Mouse (Mus musculus) olfactory bulb, adult 2 months (tissue): Measurements from ENCODE around the gene Vmn1r188. TPM values are rescaled to one million over a fixed set of nuclear protein-coding genes. Genes with fewer than 3 reads are reported as not detected.
"Not testable (repeated sequence)": the region's sequence is repeated elsewhere in the genome, so short reads cannot be mapped to it uniquely, and the experiment has no call there.

Source experiments
- H3K27ac ChIP-seq: fragments of 200-500 bp; 2 replicates; pipeline ENCODE4 v1.5.1; 2012; ENCODE audit warnings: low read depth, low read length; ENCODE audit not compliant: insufficient read depth
- H3K4me1 ChIP-seq: fragments of 200-500 bp; 2 replicates; pipeline ENCODE4 v1.6.1; 2012; ENCODE audit warnings: low read length; ENCODE audit not compliant: control insufficient read depth, insufficient read depth
- H3K4me3 ChIP-seq: fragments of 200-500 bp; 2 replicates; pipeline ENCODE4 v1.5.1; 2012; ENCODE audit warnings: mild to moderate bottlenecking, low read depth, low read length, moderate library complexity; ENCODE audit not compliant: insufficient read depth
- CTCF ChIP-seq: fragments of 200-500 bp; IDR thresholded peaks from 2 replicates; pipeline ENCODE4 v1.5.1; 2012; ENCODE audit warnings: low read depth, mild to moderate bottlenecking, low read length, moderate library complexity; ENCODE audit not compliant: insufficient read depth
- POLR2A ChIP-seq: fragments of 200-500 bp; IDR thresholded peaks from 2 replicates; pipeline ENCODE4 v1.6.1; 2012; ENCODE audit warnings: mild to moderate bottlenecking, low read depth, low read length, moderate library complexity; ENCODE audit not compliant: insufficient read depth
- WGBS: fragments of 180-500 bp; shearing (Covaris S2); methylation state at CpG from one replicate; pipeline ENCODE4 v1.1.7; 2018; 5-methylcytosine and 5-hydroxymethylcytosine counted together
- polyA plus RNA-seq: library from polyadenylated mRNA; stranded (reverse); fragments of >200 nt; gene quantifications from 2 replicates; pipeline ENCODE4 v1.2.4, GENCODE M21; 2012; ENCODE audit warnings: low replicate concordance; ENCODE audit not compliant: missing spikeins, insufficient read depth, insufficient read length

Gene Vmn1r188
- polyA plus RNA-seq, 1 experiment: not detected

- peak overlapping the region; percentile 42 for H3K27ac ChIP-seq
- no peaks in the 10 kb centered on the region; the same call in 1 of the 2 replicates for H3K4me1 ChIP-seq
- no peak for TF ChIP-seq POLR2A
- TF ChIP-seq CTCF: no peak
- peak overlapping the region; percentile 50 for H3K4me3 ChIP-seq
- under 1% methylated on average over 24 of the region's 24 CpGs for WGBS
These were observed 43.6 kb upstream of the Vmn1r188 start for GRCm38 (mm10) chr13:22040464-22041141.

- 0% methylated on average over 24 of the region's 27 CpGs for WGBS
- not testable (repeated sequence) for H3K4me1 ChIP-seq
- H3K27ac ChIP-seq: peak within 1 kb of the TSS; percentile 42
- peak within 1 kb of the TSS; percentile 50 for H3K4me3 ChIP-seq
- peak; percentile 87 for TF ChIP-seq POLR2A
These were observed 43.1 kb upstream of the Vmn1r188 start, which contains the start of gene Hist1h4i for GRCm38 (mm10) chr13:22041142-22041536. Hist1h4i (minus strand) TSS chr13:22041362.

GRCm38 (mm10) chr13:22041651-22042567 lies 42.3 kb upstream of the Vmn1r188 start:
- H3K4me1 ChIP-seq: no peaks in the 10 kb centered on the region; the same call in 1 of the 2 replicates
- 2% methylated on average over 13 of the region's 13 CpGs for WGBS
- peak overlapping the region; percentile 20; the same call in 1 of the 2 replicates for H3K4me3 ChIP-seq
- no peak for TF ChIP-seq CTCF
- no peak for TF ChIP-seq POLR2A
- H3K27ac ChIP-seq: no peak overlapping the region

- not testable (repeated sequence) for H3K4me1 ChIP-seq
- Histone ChIP-seq H3K27ac (peak within 1 kb of the TSS; percentile 47; the same call in 1 of the 2 replicates), H3K4me3 (peak within 1 kb of the TSS; percentile 71)
- TF ChIP-seq POLR2A: peak; percentile 66; the same call in 1 of the 2 replicates
- 1% methylated on average over 55 of the region's 80 CpGs for WGBS
These were observed 41.4 kb upstream of the Vmn1r188 start, which contains the start of the genes Hist1h2ag and Hist1h2bj for GRCm38 (mm10) chr13:22042568-22043502. Hist1h2ag (minus strand) TSS chr13:22042944. Hist1h2bj (plus strand) TSS chr13:22043214.

DNA sequence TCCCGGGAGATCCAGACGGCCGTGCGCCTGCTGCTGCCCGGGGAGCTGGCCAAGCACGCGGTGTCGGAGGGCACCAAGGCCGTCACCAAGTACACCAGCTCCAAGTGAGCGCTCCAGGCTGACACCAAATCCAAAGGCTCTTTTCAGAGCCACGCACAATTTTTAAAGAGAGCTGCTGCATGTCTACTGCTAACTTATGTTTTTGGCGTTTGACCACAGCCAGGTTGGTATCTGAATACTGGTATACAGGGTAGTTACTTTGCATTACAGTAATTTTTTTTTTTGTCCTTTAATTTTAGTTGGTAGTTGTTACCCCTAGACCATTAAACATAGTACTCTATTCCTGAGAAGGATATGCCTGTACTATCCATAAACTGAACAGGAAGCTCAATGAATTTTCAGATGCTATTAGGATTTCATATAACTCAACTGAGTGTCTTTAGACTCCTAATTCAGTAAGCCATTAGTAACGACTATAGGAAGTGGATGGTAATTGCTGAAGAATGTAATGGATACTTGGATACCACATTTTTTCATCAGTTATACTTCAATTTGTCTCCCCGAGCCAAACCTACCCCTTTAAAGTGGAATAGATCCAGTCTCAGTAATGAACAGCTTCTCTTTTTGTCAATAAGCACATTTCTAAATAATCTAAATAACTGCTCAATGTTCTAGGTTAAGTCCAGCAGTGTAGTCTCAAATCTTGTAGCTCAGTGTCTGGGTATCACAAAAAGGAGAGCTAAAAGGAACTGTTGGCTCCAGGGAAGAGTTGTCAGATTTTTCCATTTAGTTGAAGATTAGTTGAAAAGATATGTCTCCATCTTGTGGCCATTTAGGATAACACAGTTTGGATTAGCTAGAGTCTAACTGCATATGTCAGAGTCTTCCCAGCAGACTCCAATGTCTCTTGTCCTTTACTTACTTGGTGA lies 40.5 kb upstream of the Vmn1r188 start:
- Histone ChIP-seq H3K4me3 (peak overlapping the region; percentile 71), H3K27ac (no peak overlapping the region), H3K4me1 (no peaks in the 10 kb centered on the region; the same call in 1 of the 2 replicates)
- under 1% methylated on average over 14 of the region's 14 CpGs for WGBS
- TF ChIP-seq POLR2A (no peak), CTCF (no peak)

- no peak overlapping the region for H3K4me3 ChIP-seq
- 77% methylated on average over 6 of the region's 6 CpGs for WGBS
- no peak overlapping the region for H3K27ac ChIP-seq
- H3K4me1 ChIP-seq: peaks cover under 1% of the 10 kb centered on the region; the same call in 1 of the 2 replicates
- TF ChIP-seq POLR2A: no peak
- no peak for TF ChIP-seq CTCF
These were observed 39.6 kb upstream of the Vmn1r188 start for GRCm38 (mm10) chr13:22044432-22045155.

DNA sequence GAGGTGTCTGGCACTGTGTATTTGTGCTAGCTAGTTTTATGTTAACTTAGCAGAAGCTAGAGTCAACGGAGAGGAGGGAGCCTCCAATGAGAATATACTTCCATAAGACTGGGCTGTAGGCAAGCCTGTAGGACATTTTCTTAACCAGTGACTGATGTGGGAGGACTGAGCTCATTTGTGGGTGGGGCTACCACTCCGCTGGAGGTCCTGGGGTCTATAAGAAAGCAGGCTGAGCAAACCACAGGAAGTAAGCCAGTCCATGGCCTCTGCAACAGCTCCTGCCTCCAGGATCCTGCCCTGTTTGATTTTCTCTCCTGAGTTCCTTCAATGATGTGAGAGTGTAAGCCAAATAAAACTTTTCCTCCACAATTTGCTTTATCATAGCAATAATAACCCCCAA lies 38.9 kb upstream of the Vmn1r188 start:
- Histone ChIP-seq H3K4me1 (peaks cover 3% of the 10 kb centered on the region; the same call in 1 of the 2 replicates), H3K4me3 (no peak overlapping the region), H3K27ac (no peak overlapping the region)
- WGBS: 60% methylated on average over 2 of the region's 2 CpGs
- TF ChIP-seq CTCF (no peak), POLR2A (no peak)
